Mouse (Mus musculus) 416B (cell line): ENCODE measurements at regions not wholly inside any gene's neighbourhood (a gene's known extent, or its start where the extent isn't known, plus 50 kb on each side); places are given as distances from the start of the nearest gene placed in this dataset.

Source experiments
- DNase-seq: peaks from one replicate; pipeline ENCODE4 v3.0.0; 2011; ENCODE audit warnings: low read depth

GRCm38 (mm10) chr7:55519579-55519978 is 248.4 kb upstream of the Siglech start:
- DNase-seq, result peak; percentile 51

- peak; percentile 2 for DNase-seq
These were observed 228.1 kb upstream of the Siglech start for GRCm38 (mm10) chr7:55539827-55540320.

GRCm38 (mm10) chr7:55549211-55549610 is 218.8 kb upstream of the Siglech start:
- DNase-seq, result no peak

- DNase-seq, result no peak
These were observed 194.6 kb upstream of the Siglech start for GRCm38 (mm10) chr7:55573339-55573738.

- no peak for DNase-seq
These were observed 186.7 kb upstream of the Siglech start for GRCm38 (mm10) chr7:55581034-55581926.
